Mouse (Mus musculus): ENCODE results near the gene Cdan1. TPM values are rescaled to one million over a fixed set of nuclear protein-coding genes. Genes with fewer than 3 reads are reported as not detected.
A peak's percentile ranks its signal among the peaks of the same experiment; 100 is the strongest.

The Cdan1 gene
- 10 to 100 TPM; 26.6 to 30.8 TPM for total RNA-seq (2021)
- long read RNA-seq, partial matches to known transcripts, result 1 of 4 reads
- long read RNA-seq, other reads (novel, unspliced or antisense), result 3 of 4 reads

DNA sequence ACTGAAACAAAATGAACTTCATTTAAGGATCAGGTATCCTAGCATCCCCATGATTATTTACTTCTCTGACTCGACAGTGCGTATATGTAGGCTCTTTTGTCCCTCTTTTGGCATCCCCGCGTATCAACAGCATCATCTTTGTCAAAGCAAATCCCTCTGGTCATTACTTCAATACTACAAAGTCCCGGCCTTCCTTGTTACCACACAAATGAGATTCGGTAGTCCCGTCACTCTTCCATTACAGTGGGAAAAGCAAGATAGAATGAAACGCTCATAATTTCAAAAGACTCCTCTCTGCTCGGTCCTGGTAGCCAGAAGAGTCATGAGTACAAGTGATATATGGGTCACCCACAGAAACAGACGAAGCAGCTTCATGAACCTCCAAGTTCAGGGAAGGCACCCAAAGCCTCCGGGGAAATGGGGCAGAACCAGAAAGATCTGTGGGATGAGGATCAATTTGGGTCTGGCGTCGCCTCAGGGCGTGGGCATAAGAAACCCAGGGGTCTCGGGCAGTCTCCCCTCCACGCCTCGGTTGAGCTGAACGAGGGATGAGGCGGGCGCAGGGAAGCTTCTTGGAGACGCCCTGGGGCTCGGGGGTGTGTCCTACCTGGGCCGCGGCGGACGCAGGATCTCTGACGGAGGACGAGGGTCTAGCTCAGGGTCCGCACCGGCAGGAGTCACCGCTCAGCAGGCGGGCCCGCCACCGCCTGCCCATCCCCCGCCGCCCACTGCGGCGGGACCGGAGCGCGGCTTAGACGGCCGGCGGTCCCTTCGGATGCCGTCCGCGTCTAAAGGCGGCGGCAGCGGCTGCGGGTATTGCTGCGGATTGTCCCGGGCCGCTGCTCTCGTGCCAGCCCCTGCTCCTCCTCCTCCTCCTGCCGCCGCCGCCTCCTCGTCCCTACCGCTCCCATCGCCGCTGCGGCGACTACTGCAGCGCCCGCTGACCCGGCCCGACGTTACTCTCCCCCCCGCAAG, at the start of gene Cdan1:
TSS of gene Cdan1 (minus strand) at position 680 of the 975 bp plus-strand sequence.
- peak in 1 of 2 experiments; percentile 46 for DNase-seq (ENCODE audit: low spot score in 2 of 2)

DNA sequence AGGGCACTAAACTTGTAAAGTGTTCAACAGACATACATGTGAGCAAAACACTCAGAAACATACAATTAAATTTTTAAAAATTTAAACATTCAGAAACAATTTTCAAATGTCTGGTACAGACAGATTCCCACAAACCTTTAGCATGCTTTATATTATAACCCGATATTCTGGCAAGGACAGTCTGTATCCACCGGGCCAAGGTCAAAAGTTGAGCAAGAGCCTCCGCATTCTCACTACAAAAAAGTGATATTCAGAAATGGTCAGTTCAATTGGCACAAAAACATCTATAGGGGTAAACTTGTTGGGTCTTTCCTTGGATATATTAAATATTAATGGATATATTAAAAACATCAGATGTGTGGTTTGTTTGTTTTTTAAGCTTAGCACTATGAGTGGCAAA, 46.4 kb upstream of the Cdan1 start:
- no peak for DNase-seq (ENCODE audit: low spot score in 2 of 2)

DNA sequence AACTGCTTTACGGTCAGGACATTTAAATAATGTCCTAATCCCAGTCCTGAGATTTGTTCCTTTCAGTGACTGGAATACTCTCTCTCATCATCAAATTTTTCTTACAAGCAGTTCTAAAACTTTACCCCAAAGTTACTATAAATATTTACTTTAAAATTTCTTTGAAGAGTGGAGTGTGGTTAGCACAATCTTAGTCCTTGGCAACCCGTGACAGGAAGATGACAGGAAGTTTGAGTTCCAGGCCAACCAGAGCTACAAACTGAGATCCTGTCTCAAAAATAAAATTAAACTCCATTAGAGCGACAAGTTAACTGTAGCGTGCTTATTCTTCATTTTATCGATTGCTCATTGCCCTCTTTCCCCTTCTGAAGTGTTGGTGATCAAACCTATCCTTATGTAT, 37.7 kb upstream of the Cdan1 start:
- DNase-seq (ENCODE audit: low spot score in 2 of 2), result no peak

DNA sequence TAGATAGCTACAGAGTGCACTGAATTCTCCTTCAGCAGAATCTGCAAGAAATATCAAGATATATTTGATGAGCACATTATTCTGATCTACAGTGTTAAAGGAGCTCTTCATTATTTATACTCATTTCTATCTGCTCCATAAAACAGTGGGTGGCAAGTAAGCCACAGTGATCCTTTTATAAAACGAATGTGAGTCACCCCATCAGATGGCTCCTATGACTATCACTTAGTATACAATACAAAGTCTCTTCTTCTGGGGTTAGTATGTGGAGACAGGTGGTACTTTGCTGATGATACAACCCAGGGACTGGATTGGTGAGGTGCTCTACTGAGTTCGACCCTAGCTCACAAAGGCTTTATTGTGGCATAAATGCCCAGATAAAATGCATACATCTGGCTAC, 23.3 kb upstream of the Cdan1 start:
- no peak for DNase-seq (ENCODE audit: low spot score in 2 of 2)

DNA sequence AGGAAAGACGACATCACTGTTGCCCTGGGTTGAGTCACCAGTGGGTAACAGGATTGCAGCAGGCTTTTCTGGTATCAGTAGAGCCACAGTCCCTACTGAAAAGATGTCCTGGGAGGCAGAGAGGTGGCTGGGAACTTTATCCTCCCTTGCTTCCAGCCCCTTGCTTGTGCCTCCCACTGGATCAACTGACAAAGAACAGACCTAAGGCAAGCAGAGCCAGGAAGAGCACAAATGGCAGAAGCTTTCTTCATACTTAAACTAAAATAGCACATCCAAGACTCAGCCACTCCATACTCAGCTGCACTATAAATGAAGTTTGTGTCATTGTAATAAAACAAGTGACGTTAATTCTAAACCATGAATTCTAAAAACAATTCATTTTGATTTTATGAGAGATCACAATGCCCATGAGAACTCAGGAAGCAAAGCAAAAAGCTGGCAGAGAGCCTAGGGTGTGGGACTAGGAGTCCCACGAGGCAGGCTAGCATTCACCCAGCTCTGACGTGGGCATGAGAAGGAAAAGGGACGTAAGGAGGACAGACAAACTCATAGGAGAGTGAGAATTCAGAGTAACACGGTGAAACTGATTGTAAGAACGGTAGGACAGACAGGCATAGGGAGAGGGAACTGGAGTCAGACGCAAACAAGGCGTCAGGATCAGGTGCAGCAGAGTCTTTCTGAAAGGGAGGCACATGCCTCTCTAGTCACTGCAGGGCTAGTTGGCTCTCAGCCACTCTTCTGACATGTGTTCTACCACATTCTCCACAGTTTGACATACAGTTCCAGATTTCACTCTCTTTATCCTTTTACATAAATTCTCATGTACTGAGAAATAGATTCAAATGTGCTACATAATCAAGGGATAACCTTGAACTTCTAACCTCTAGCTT, 21.8 kb upstream of the Cdan1 start:
- DNase-seq (ENCODE audit: low spot score in 2 of 2), result no peak

DNA sequence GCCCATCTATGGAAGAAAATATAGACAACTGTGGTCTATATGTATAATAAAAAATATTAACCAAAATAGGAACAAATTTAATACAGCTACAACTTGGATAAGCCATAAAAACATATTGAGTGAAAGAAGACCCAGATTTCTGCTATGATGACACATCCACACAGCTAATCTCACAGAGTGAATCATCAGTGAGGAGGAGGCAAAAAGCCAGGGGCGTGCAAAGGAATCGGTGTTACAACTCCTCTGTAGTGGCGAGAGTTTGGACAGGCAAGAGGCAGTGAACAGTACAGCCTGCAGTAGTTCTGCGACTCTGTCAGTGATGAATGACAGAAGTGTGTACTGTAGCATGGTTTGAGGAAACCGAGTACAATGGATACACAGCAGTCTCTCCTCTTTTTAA, 17.4 kb upstream of the Cdan1 start:
- peak in 1 of 2 experiments; percentile 22 for DNase-seq (ENCODE audit: low spot score in 2 of 2)

DNA sequence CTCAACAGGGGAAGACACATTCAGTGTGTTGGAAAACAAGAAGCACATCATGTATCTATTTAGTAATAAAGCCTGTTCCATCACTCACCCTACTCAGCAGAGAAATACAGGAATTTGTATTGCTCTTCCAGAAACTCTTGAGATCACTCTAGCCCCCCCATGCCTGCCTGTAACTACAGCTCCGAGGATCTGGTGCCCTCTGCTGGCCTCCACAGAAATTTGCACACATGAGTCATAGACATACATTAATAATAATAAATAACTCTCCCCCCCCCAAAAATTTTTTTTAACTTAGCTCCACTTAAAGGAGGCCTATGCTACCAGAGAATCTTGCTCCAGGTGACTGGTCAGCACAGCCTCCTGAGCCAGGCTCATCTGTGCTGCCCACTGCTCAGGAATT, 16.6 kb upstream of the Cdan1 start:
- DNase-seq (ENCODE audit: low spot score in 2 of 2), result peak; percentile 22 to 57

DNA sequence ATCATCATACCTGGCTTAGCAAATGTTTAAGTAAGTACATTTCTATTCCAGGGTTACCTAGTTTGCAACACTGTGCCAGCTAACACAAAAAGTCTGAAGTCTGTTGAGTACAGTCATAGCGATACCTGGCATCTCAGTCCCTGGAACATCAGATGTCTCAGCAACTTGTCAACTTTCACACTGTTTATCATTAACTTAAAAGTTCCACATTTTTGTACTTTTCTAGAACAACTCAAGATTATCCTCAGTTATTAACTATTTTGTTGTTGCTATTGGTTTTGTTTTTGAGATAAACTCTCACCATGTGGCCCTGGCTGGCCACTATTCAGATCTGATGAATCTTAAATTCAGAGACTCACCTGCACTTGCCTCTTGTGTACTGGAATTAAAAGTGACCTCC, 13.5 kb upstream of the Cdan1 start:
- no peak for DNase-seq (ENCODE audit: low spot score in 2 of 2)

DNA sequence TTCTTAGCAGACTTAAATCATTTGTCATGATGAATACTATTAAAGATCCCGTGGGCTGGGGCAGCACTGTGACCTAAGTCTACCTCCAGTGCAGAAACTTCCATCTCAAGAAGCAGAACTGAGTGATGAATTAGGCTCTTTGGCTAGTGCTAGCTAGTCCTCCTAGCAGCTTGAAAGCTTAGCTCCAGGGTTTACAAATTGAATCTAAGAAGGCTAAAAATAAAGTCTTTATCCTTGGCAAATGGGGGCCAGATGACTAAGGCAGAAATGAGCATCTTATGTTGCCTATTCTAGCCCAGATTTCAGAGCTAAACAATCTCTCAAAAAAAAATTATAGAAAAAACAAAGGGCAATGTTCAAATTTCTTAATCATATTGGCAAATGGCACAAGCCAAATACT, 10.8 kb upstream of the Cdan1 start:
- no peak for DNase-seq (ENCODE audit: low spot score in 2 of 2)

DNA sequence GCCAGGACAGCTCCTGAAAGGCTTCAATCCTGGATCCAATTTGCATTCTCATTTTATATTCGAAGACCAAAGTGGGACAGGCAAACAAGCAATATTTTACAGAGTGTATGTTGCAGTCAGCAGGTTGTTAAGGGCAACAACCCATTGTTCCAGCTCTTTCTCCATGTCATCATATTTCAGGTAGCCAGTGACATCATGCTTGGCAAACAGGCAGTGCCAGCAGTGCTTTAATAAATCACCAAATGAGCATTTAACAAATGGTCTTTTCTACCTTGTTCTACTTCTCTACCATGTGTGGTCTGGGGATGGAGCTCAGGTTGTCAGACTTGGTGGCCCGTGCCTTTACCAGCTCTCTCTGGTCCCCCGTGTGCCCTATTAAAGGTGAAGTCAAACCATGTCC, 8.2 kb upstream of the Cdan1 start:
- no peak for DNase-seq (ENCODE audit: low spot score in 2 of 2)

DNA sequence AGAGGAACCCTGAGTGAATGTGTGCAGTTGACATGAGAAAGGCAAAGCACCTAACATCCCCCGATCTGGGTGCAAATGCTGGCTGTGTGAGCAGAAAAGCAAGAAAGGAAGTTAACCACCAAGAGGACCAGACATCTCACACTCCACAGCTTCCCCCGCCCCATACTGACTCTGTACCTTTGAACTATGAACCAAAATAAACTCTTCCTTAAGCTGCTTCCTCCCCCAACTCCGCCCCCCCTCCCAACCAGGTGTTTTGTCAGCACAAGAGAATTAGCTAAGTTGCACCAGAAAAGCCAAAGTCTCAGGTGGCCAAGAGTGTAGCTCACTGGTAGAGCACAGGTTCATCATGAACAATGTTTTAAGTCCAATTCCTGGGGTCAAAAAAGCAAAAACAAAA, 3.2 kb upstream of the Cdan1 start:
- DNase-seq (ENCODE audit: low spot score in 2 of 2), result no peak

DNA sequence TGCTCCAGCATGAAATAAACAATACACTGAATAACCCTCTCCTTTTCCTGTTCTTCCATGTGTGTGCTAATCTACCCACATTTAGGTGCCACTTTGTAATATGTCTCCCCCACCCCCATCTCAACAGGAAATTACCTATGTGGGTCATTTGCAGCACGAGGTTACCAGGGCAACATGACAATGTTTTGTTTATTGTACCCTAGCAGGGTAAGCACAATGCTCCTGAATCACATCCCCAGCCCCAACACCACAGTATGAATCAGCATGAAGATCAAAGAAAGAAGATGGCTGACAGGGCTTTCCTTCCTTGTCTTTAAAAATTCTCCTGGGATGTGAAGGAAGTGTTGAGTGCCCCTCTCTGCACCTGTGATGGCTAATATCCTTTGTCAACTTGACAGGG, 2.7 kb upstream of the Cdan1 start:
- DNase-seq (ENCODE audit: low spot score in 2 of 2), result no peak

DNA sequence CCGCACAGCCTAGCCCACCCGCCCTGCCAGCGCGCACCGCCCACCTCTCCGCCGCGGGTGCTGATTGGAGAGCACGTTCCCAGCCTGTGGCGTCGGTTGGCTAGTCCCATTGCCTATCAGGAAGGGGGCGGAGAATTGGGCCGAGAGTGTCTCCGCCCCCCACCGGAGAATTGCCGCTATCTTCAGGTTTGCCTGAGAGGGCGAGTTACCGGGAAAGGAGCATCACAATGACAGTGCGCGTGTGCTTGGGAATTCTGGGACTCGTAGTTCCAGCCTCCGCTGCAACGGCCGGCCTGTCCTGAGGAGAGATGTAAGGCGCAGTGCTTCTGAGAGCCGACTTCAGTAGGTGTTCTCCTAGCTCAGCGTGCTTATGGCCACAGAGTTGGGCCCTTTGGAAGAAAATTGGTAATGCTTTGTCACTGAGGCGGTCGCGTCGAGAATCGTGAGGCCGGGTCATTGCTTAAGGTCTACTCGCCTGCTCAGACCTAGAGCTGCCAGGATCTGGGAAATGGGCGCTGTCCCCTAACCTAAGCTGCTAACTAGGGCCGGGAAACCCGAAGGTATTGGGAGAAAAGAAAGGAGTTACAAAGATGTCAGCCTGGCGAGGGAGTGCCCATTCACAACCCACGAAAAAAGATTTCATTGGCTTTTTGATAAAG, 625 bp upstream of the Cdan1 start, which contains the start of gene Ttbk2:
TSS of gene Ttbk2 (minus strand) at position 181 of the 659 bp plus-strand sequence.
- peak; percentile 99 for DNase-seq (ENCODE audit: low spot score in 2 of 2)

DNA sequence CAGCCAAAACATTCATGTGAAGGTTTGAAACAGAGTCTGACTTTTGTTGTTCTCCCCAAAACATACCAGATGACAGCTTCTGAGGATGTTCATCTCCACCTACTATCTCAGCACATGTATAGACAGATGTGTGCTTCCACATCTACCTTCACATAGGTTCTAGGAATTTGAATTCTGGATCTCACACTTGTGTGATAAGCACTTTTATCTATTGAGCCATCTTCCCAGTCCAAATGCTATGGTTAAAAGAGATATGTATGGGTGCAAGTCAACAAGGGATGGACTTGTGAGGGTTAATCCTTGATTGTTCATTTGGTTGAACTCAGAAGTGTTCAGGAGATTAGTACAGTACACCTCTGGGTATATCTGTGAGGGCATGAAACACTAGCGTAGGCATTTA, 4.6 kb downstream of the Cdan1 start:
- no peak for DNase-seq (ENCODE audit: low spot score in 2 of 2)

DNA sequence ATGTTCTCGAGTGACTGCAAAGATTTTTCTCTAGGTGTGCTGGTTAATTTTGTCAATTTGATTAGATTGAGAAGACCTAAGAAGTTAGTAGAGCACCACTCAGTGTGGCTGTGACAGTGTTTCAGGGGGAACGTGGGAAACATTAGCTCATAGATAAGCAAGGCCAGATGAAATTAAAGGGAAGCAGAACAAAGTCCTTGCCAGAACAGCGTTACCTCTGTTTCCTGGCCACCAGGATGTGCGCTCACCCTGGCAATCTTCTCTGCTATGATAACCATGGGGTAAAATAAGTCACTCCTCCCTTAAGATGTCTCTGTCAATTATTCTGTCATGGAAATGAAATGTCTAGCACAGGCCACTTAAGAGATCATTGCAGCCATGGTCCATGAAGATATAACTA, 5.9 kb downstream of the Cdan1 start:
- no peak for DNase-seq (ENCODE audit: low spot score in 2 of 2)

DNA sequence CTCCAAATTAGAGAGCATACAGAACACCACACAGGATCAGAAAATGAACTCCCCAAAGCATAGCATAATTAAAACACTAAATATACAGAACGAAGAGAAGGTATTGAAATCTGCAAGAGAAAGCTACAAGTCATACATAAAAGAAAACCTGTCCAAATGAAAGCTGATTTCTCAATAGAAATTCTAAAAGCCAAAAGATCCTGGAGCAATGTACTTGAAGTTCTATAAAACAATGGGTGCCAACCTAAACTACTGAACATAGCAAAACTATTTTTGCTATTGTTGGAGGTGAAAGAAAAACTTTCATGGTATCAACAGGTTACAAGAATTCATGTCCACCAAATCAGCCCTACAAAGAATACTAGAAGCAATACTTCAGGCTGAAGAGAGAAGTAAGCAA, 8.7 kb downstream of the Cdan1 start:
- no peak for DNase-seq (ENCODE audit: low spot score in 2 of 2)

DNA sequence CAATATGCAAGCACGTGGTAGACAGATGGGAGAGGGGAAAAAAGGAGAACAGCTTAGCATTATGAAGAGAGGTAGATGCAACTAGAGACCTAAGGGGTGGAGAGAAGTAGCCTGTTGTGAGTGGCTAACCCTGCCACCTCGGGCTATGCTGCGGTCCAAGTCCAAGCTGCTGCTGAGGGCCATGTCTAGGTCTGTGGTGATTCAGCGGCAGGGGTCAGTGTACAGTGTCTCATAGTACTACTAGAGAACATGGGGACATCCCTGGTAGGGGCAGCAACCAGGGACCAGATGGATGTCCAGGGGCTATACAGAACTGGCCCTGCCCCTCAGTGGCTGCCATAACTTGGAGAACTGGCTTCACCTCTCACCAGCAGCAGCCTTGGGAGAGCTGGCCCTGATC, 14.8 kb downstream of the Cdan1 start:
- no peak for DNase-seq (ENCODE audit: low spot score in 2 of 2)

DNA sequence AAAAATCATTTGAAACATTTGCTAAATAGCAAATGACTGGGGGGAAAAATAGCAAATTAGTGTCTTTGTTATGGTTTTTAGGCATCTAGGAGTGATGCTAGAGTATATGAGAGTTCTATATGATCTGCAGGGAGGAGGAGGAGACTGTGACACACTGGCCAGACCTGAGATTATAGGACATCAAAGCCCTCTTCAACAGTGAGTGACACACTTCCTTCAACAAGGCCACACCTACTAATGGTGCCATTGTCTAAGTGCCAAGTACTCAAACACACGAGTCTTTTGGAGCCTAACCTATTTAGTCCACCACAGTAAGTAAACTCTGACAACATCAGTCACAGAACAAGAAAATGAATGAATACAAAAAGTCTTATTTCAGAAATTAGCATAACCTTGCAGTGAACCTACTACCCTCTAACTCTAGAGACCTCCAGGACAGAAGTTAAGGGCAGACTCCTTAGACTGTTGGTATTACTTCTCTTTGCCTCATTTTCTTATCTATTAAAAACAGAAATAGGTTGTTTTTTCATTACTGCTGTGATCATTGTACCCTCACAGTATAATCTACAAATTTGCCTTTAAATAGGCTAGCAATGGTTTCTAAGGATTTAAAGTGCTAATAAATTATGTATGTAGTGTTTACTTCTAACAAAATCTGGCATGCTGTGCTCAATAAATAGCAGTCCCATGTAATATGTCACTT, 22.8 kb downstream of the Cdan1 start:
- DNase-seq (ENCODE audit: low spot score in 2 of 2), result no peak

DNA sequence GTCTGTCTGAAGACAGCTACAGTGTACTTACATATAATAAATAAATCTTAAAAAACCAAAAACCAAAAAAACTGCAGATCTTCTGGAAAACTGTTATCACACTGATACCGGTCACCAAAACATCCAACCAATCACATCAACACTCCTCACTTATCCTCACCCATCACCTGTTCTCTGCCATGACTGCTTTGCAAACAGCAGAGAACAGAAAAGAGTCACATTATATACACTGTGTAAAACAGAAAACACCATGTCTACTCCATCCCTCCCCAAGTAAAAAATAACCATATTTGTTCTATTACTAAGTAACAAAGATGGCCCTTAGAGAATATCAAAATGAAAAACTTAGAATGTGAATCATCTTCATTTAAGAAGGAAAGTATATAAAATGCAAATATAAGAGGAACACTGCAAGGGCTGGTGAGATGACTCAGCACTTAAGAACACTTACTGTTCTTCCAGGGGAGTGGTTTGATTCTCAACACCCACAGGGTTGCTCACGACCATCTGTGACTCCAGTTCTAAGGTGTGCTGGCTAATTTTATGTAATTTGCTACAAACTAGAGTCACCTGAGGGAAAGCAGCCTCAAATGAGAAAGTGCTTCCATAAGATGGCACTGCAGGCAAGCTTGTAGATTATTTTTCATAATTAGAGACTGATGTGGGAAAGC, 79.5 kb downstream of the Cdan1 start:
- DNase-seq (ENCODE audit: low spot score in 2 of 2), result no peak

DNA sequence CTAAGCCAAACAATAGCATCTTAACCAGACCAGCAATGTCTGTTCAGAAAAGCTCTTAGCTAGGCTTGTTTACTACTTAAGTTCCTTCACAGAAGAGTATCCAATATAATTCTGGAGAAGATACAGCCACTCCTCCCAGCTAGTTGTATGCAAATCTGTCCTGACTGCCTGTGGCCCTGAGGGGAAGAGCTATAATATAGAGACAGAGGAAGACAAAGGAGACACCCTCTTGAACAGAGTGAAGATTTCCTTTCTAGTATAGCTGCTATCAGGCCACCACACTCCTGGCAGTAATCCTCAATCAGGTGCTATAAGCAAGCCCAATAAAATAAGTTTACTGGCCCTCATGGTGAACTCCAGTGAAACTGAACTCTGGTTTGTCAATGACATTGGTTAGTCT, 88.0 kb downstream of the Cdan1 start:
- DNase-seq (ENCODE audit: low spot score in 2 of 2), result no peak

Measured in layer of hippocampus, postnatal 10 days (tissue).